Mouse (Mus musculus) megakaryocyte, embryonic 14.5 days (primary cell): ENCODE data around the gene Vps26b.

Experiments used
- FLI1 ChIP-seq: IDR thresholded peaks from 2 replicates; pipeline ENCODE4 v1.6.1; 2012; ENCODE audit warnings: low read length, inconsistent platforms, mixed read lengths
- GATA1 ChIP-seq: IDR thresholded peaks from 3 replicates; pipeline ENCODE4 v1.6.1; 2012; ENCODE audit warnings: mixed read lengths, low read length, inconsistent platforms, borderline replicate concordance

- TF ChIP-seq GATA1 (no peak), FLI1 (no peak)
These were observed 36.7 kb downstream of the Vps26b start for GRCm38 (mm10) chr9:26993118-26993517.
